Mouse (Mus musculus) bone marrow macrophage, adult 2 months (primary cell): ENCODE measurements around the gene Tfrc.

Experiments
- CTCF ChIP-seq: IDR thresholded peaks from 2 replicates; pipeline ENCODE4 v1.5.1; 2012; ENCODE audit warnings: low read depth, mild to moderate bottlenecking, low read length, moderate library complexity
- POLR2A ChIP-seq: IDR thresholded peaks from 2 replicates; pipeline ENCODE4 v1.6.1; 2012; ENCODE audit warnings: mild to moderate bottlenecking, low read depth, low read length, borderline replicate concordance

- TF ChIP-seq POLR2A (no peak), CTCF (peak; percentile 37; the same call in 1 of the 2 replicates)
Observed at GRCm38 (mm10) chr16:32682194-32682593, 73.5 kb downstream of the Tfrc start.
